Mouse (Mus musculus): ENCODE results near the gene Cyren. TPM values are rescaled to one million over a fixed set of nuclear protein-coding genes. Genes with fewer than 3 reads are reported as not detected.

The Cyren gene
- total and polyA plus RNA-seq, 3 experiments = 7.9 to 11.9 (median 9.7) TPM

DNA sequence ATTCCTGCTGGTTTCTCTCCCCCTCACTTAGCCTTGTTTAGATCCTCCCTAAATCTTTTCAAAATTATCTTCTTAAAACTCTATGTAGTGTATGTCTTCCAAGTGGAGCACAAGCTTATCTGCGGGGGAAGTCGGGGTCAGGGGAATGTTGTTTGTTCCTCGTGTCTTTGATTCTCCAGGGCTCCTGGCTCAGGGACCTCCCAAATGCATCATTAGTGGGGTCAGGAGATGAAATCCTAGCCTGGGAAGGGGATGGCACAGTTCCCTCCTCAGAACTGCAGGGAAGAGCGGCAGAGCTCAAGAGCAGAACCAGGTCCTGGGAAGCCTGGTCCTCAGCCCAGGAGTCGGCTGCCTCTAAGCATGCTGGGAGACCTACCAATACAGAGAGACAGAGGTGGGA lies 12.6 kb downstream of the Cyren start:
- no peak for DNase-seq (ENCODE audit: extremely low read depth)
- Histone ChIP-seq H3K9me3 (replicated peaks; ENCODE audit: low read length) (no peaks in the 10 kb centered on the region), H3K4me1 (ENCODE audit: control insufficient read depth in 1 of 2, insufficient read depth in 2 of 2) (peaks cover 33 to 68% of the 10 kb centered on the region in 2 experiments), H3K27ac (ENCODE audit: insufficient read depth, low read depth) (no peak overlapping the region), H3K36me3 (replicated peaks in 1 of 2; ENCODE audit: control insufficient read depth in 1 of 2, insufficient read depth in 1 of 2, low read length in 1 of 2) (peaks cover 3 to 11% of the 10 kb centered on the region in 2 experiments), H3K27me3 (replicated peaks) (no peaks in the 10 kb centered on the region), H3K9ac (ENCODE audit: insufficient read depth, low read depth) (no peak overlapping the region), H3K4me3 (replicated peaks in 1 of 3; ENCODE audit: low read depth in 2 of 3, low read length in 2 of 3, poor library complexity in 1 of 3) (no peak overlapping the region), H3K79me2 (replicated peaks; ENCODE audit: control insufficient read depth, extremely low read depth, insufficient read depth, poor library complexity, severe bottlenecking) (no peaks in the 10 kb centered on the region; the same call in 1 of the 2 replicates), H3K4me2 (ENCODE audit: insufficient read depth, low read depth, poor library complexity, severe bottlenecking) (no peak overlapping the region)
- in situ Hi-C loops (cut with MboI; ENCODE audit: low pct_ligation_motif_present, low pct_unique_long_range_greater_than_20kb, low sequenced_read_pairs) = no loop called here
- TF ChIP-seq ETS1 (conservative IDR thresholded peaks at IDR 0.05; ENCODE audit: low read depth, low read length) (no peak), ZC3H11A (IDR thresholded peaks at IDR 0.05; ENCODE audit: low read depth, low read length) (no peak), USF1 (IDR thresholded peaks at IDR 0.05; ENCODE audit: low read depth, low read length) (no peak), MAX (IDR thresholded peaks at IDR 0.05; ENCODE audit: low read length) (no peak), IRF4 (IDR thresholded peaks at IDR 0.05; ENCODE audit: low read depth, low read length) (no peak), MAZ (IDR thresholded peaks at IDR 0.05; ENCODE audit: low read depth, low read length) (no peak), POLR2A (IDR thresholded peaks at IDR 0.05; ENCODE audit: low read depth, low read length) (no peak), NELFE (IDR thresholded peaks at IDR 0.05; ENCODE audit: low read depth, low read length) (no peak), KAT2A (IDR thresholded peaks at IDR 0.05; ENCODE audit: insufficient replicate concordance, low read length) (no peak), ZNF384 (IDR thresholded peaks at IDR 0.05; ENCODE audit: low read depth, low read length) (no peak), JUND (conservative IDR thresholded peaks at IDR 0.05; ENCODE audit: low read depth, low read length) (no peak), RAD21 (IDR thresholded peaks at IDR 0.05; ENCODE audit: low read depth, low read length) (no peak), TCF12 (IDR thresholded peaks at IDR 0.05; ENCODE audit: low read depth, low read length) (no peak)
- dilution Hi-C loops (cut with MboI; ENCODE audit: extremely low pct_ligation_motif_present, extremely low pct_unique_long_range_greater_than_20kb, low sequenced_read_pairs) = no loop called here

DNA sequence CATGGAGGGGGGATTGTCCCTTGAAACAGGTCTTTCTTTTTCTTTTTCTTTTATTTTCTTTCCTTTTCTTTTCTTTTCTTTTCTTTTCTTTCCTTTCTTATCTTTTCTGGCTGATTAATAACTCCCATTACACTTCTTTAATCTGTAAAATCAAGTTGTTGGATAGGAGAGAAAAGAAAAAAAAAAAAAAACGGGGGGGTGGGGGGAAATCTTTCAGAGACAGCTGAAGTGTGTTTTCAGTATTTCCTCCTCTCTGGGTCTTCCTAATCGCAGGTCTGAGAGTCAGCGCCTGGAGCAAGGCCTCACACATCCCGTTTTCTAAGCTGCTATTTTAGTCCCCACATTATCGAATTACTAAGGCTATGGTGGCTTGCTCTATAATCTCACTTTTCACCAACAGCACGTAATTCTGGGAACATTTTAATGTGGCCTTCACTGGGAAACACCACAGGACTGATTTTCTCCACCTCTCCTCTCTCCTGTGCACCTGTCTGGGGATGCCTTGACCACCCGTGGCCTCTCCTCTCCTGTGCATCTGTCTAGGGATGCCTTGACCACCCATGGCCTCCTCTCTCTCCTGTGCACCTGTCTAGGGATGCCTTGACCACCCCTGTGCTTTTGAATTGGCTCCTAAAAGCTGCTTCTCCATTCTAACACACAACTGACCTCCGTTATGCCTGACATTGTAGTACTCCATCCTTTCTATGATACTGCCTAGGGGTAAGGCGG lies 13.9 kb downstream of the Cyren start:
- no peak for DNase-seq (ENCODE audit: extremely low read depth)
- H3K79me2 ChIP-seq (replicated peaks; ENCODE audit: control insufficient read depth, extremely low read depth, insufficient read depth, poor library complexity, severe bottlenecking) = no peaks in the 10 kb centered on the region; the same call in 1 of the 2 replicates
- peaks cover 3 to 7% of the 10 kb centered on the region in 2 experiments for H3K36me3 ChIP-seq (replicated peaks in 1 of 2; ENCODE audit: control insufficient read depth in 1 of 2, insufficient read depth in 1 of 2, low read length in 1 of 2)
- peak overlapping the region; percentile 83 for H3K4me2 ChIP-seq (ENCODE audit: insufficient read depth, low read depth, poor library complexity, severe bottlenecking)
- H3K27ac ChIP-seq (ENCODE audit: insufficient read depth, low read depth) = no peak overlapping the region
- no peaks in the 10 kb centered on the region for H3K27me3 ChIP-seq (replicated peaks)
- H3K9ac ChIP-seq (ENCODE audit: insufficient read depth, low read depth) = peak overlapping the region; percentile 71
- peaks cover 24 to 60% of the 10 kb centered on the region in 2 experiments for H3K4me1 ChIP-seq (ENCODE audit: control insufficient read depth in 1 of 2, insufficient read depth in 2 of 2)
- in situ Hi-C loops (cut with MboI; ENCODE audit: low pct_ligation_motif_present, low pct_unique_long_range_greater_than_20kb, low sequenced_read_pairs) = no loop called here
- no peaks in the 10 kb centered on the region for H3K9me3 ChIP-seq (replicated peaks; ENCODE audit: low read length)
- H3K4me3 ChIP-seq (replicated peaks in 1 of 3; ENCODE audit: low read depth in 2 of 3, low read length in 2 of 3, poor library complexity in 1 of 3) = peak overlapping the region; percentile 15 to 58 (median 55)
- dilution Hi-C loops (cut with MboI; ENCODE audit: extremely low pct_ligation_motif_present, extremely low pct_unique_long_range_greater_than_20kb, low sequenced_read_pairs) = no loop called here
- no peak for TF ChIP-seq JUND (conservative IDR thresholded peaks at IDR 0.05; ENCODE audit: low read depth, low read length)
- peak; percentile 67 for TF ChIP-seq ZNF384 (IDR thresholded peaks at IDR 0.05; ENCODE audit: low read depth, low read length)
